Mouse (Mus musculus) myocyte (in vitro differentiated cells): ENCODE measurements around the gene Crybg2.

Experiments
- E2F4 ChIP-seq: IDR thresholded peaks from one replicate; pipeline ENCODE4 v1.6.1; 2011; ENCODE audit warnings: mild to moderate bottlenecking, control low read depth, moderate library complexity; ENCODE audit not compliant: insufficient read depth
- MYOD1 ChIP-seq, 3 experiments: IDR thresholded peaks; one replicate each; pipeline ENCODE4 v1.6.1; 2011; ENCODE audit warnings: control low read depth in 2 of 3, low read depth in 2 of 3, mild to moderate bottlenecking in 2 of 3, moderate library complexity in 1 of 3; ENCODE audit not compliant: insufficient read length in 2 of 3, control insufficient read depth in 1 of 3
- POLR2A ChIP-seq: IDR thresholded peaks from one replicate; pipeline ENCODE4 v1.6.1; 2011; ENCODE audit warnings: low read depth, mild to moderate bottlenecking, control low read depth, moderate library complexity; ENCODE audit not compliant: insufficient read length
- TCF3 ChIP-seq: IDR thresholded peaks from one replicate; pipeline ENCODE4 v1.6.1; 2011; ENCODE audit warnings: low read depth, control low read depth; ENCODE audit not compliant: insufficient read length

GRCm38 (mm10) chr4:134101979-134102741 is 41.5 kb downstream of the Crybg2 start, which contains the start of gene Ubxn11:
- TF ChIP-seq E2F4 (no peak), MYOD1 (IDR thresholded peaks at IDR 0.05; ENCODE audit: control insufficient read depth in 1 of 3, insufficient read length in 2 of 3, low read depth in 2 of 3) (no peak), POLR2A (peak; percentile 29), TCF3 (no peak)
